Comparison of ENCODE assay signal across 12 mouse cellular contexts in genomic region chr3:17795271-17796260, GRCm38 (mm10).
A peak's percentile ranks its signal among the peaks of the same experiment; 100 is the strongest.
DNase-seq lines count a peak whose midpoint lies in the region; ATAC-seq lines count a peak whose summit lies in the region.
"Had no signal": no experiment of that assay in that cellular context is flagged by ENCODE, and none has a peak within 500 bp of the region (broad histone marks: within the 10 kb centered on the region; RNA-seq: fewer than 3 reads in every experiment).

No protein-coding gene starts in this region.

- peak overlapping the region; percentile 55 for H3K4me3 ChIP-seq in embryonic facial prominence, embryonic 10.5 days
- peak overlapping the region; percentile 75 for H3K4me3 ChIP-seq in hindbrain, embryonic 14.5 days (replicated peaks; ENCODE audit: low read length)
- peak overlapping the region; percentile 74 for H3K4me3 ChIP-seq in neural tube, embryonic 12.5 days
- no peak overlapping the region for H3K4me3 ChIP-seq in heart, embryonic 10.5 days

- no peak for ATAC-seq in hindbrain, embryonic 14.5 days (ENCODE audit: low FRiP score)
- peak; percentile 8; the same call in 1 of the 2 replicates for ATAC-seq in neural tube, embryonic 12.5 days (ENCODE audit: low FRiP score, low read depth)
- ATAC-seq: Patski had no signal

- H3K9me3 ChIP-seq in embryonic facial prominence, embryonic 10.5 days, result no peaks in the 10 kb centered on the region
- H3K9me3 ChIP-seq in hindbrain, embryonic 14.5 days (ENCODE audit: control insufficient read depth, low read length), result no peaks in the 10 kb centered on the region
- H3K9me3 ChIP-seq in neural tube, embryonic 12.5 days, result no peaks in the 10 kb centered on the region
- H3K9me3 ChIP-seq in heart, embryonic 10.5 days, result no peaks in the 10 kb centered on the region

- peak overlapping the region; percentile 83 for H3K27ac ChIP-seq in embryonic facial prominence, embryonic 10.5 days (replicated peaks)
- peak overlapping the region; percentile 100 for H3K27ac ChIP-seq in hindbrain, embryonic 14.5 days
- H3K27ac ChIP-seq in neural tube, embryonic 12.5 days, result peak overlapping the region; percentile 99
- no peak overlapping the region for H3K27ac ChIP-seq in heart, embryonic 10.5 days
- H3K27ac ChIP-seq: macrophage had no signal

- H3K27me3 ChIP-seq in embryonic facial prominence, embryonic 10.5 days (replicated peaks; ENCODE audit: low read depth, poor library complexity, severe bottlenecking), result peaks cover 77% of the 10 kb centered on the region
- no peaks in the 10 kb centered on the region for H3K27me3 ChIP-seq in hindbrain, embryonic 14.5 days (ENCODE audit: control insufficient read depth, insufficient read depth, low read length)
- no peaks in the 10 kb centered on the region for H3K27me3 ChIP-seq in neural tube, embryonic 12.5 days (replicated peaks)
- H3K27me3 ChIP-seq in heart, embryonic 10.5 days (ENCODE audit: insufficient read depth, poor library complexity, severe bottlenecking), result peaks cover 69% of the 10 kb centered on the region

- DNase-seq in embryo, embryonic 10 days (ENCODE audit: low spot score), result peak; percentile 43
- no peak for DNase-seq in embryo, embryonic 9.5 days (ENCODE audit: extremely low spot score)
- peak; percentile 23 for DNase-seq in embryonic facial prominence, embryonic 10.5 days (ENCODE audit: low spot score)
- peak; percentile 69 for DNase-seq in hindbrain, embryonic 14.5 days (ENCODE audit: low spot score)
- no peak for DNase-seq in left cerebral cortex, adult 18-20 months (ENCODE audit: low spot score in 2 of 2)
- DNase-seq in ovary, postnatal 36 days (ENCODE audit: low spot score), result no peak
- DNase-seq in heart, embryonic 10.5 days (ENCODE audit: low spot score), result no peak
- DNase-seq: kidney, postnatal 14 days; liver had no signal

- H3K9ac ChIP-seq in hindbrain, embryonic 14.5 days, result peak overlapping the region; percentile 99
- peak overlapping the region; percentile 99 for H3K9ac ChIP-seq in neural tube, embryonic 12.5 days

- H3K36me3 ChIP-seq in embryonic facial prominence, embryonic 10.5 days (replicated peaks), result no peaks in the 10 kb centered on the region
- peaks cover 26% of the 10 kb centered on the region for H3K36me3 ChIP-seq in hindbrain, embryonic 14.5 days (replicated peaks; ENCODE audit: control insufficient read depth, insufficient read depth)
- peaks cover 14% of the 10 kb centered on the region for H3K36me3 ChIP-seq in neural tube, embryonic 12.5 days
- H3K36me3 ChIP-seq in heart, embryonic 10.5 days, result no peaks in the 10 kb centered on the region

- H3K4me1 ChIP-seq in embryonic facial prominence, embryonic 10.5 days, result peaks cover 11% of the 10 kb centered on the region; the same call in 1 of the 2 replicates
- H3K4me1 ChIP-seq in hindbrain, embryonic 14.5 days (replicated peaks; ENCODE audit: control insufficient read depth, insufficient read depth, low read length), result no peaks in the 10 kb centered on the region
- H3K4me1 ChIP-seq in neural tube, embryonic 12.5 days, result 0 out of 2 replicates have a peak, but pooled peaks cover 7% of the 10 kb centered on the region
- H3K4me1 ChIP-seq in heart, embryonic 10.5 days, result peaks cover 12% of the 10 kb centered on the region; the same call in 1 of the 2 replicates

- 7% methylated on average over 24 of the region's 24 CpGs for WGBS in embryonic facial prominence, embryonic 10.5 days
- WGBS in hindbrain, embryonic 14.5 days, result 9% methylated on average over 24 of the region's 24 CpGs
- WGBS in neural tube, embryonic 12.5 days, result 3% methylated on average over 24 of the region's 24 CpGs
- 3% methylated on average over 24 of the region's 24 CpGs for WGBS in heart, embryonic 10.5 days

- peak overlapping the region; percentile 92 for H3K4me2 ChIP-seq in hindbrain, embryonic 14.5 days (replicated peaks)
- peak overlapping the region; percentile 64 for H3K4me2 ChIP-seq in neural tube, embryonic 12.5 days (replicated peaks)

Comparison
In these comparisons a context has a peak if more than half of its experiments do, and no peak if none do; other contexts are left out.
1. DNase-seq: peak in embryo, embryonic 10 days (single experiment), embryonic facial prominence, embryonic 10.5 days (single experiment) and hindbrain, embryonic 14.5 days (single experiment); none in embryo, embryonic 9.5 days (single experiment), left cerebral cortex, adult 18-20 months (0 of 2), ovary, postnatal 36 days (single experiment) and heart, embryonic 10.5 days (single experiment).